Mouse (Mus musculus) spleen, adult 2 months (tissue): ENCODE measurements at regions not wholly inside any gene's neighbourhood (a gene's known extent, or its start where the extent isn't known, plus 50 kb on each side); places are given as distances from the start of the nearest gene placed in this dataset.

Experiments
- DNase-seq, 2 experiments: peaks; one replicate each; pipeline versions ENCODE4 v3.0.0 to v3.0.0-alpha.2; 2012 to 2021; ENCODE audit warnings: low spot score in 2 of 2, low read depth in 1 of 2
- H3K27ac ChIP-seq: fragments of 200-500 bp; 2 replicates; pipeline ENCODE4 v1.5.1; 2012; ENCODE audit warnings: low read length, inconsistent platforms; ENCODE audit not compliant: insufficient read depth
- H3K27me3 ChIP-seq: fragments of 200-500 bp; 2 replicates; pipeline ENCODE4 v1.6.1; 2012; ENCODE audit warnings: mild to moderate bottlenecking, moderate library complexity, low read length, inconsistent platforms; ENCODE audit not compliant: control insufficient read depth, insufficient read depth
- H3K36me3 ChIP-seq: fragments of 200-500 bp; 2 replicates; pipeline ENCODE4 v1.6.1; 2012; ENCODE audit warnings: mild to moderate bottlenecking, low read length, inconsistent platforms; ENCODE audit not compliant: control insufficient read depth, insufficient read depth
- H3K4me1 ChIP-seq: fragments of 200-500 bp; 2 replicates; pipeline ENCODE4 v1.6.1; 2011; ENCODE audit warnings: inconsistent platforms; ENCODE audit not compliant: control insufficient read depth, insufficient read depth, insufficient read length
- H3K4me3 ChIP-seq: fragments of 200-500 bp; 2 replicates; pipeline ENCODE4 v1.5.1; 2011; ENCODE audit warnings: mild to moderate bottlenecking, inconsistent platforms; ENCODE audit not compliant: insufficient read depth, insufficient read length; ENCODE audit errors: extremely low read depth
- CTCF ChIP-seq: fragments of 200-500 bp; IDR thresholded peaks from 2 replicates; pipeline ENCODE4 v1.5.1; 2011; ENCODE audit warnings: mild to moderate bottlenecking, inconsistent platforms; ENCODE audit not compliant: insufficient read depth, insufficient read length, insufficient replicate concordance; ENCODE audit errors: extremely low read depth
- POLR2A ChIP-seq: fragments of 200-500 bp; IDR thresholded peaks from 2 replicates; pipeline ENCODE4 v1.6.1; 2011; ENCODE audit warnings: low read depth, low read length, inconsistent platforms
- WGBS: fragments of 180-500 bp; shearing (Covaris S2); methylation state at CpG from one replicate; pipeline ENCODE4 v1.1.7; 2018; 5-methylcytosine and 5-hydroxymethylcytosine counted together

- no peak for DNase-seq
These were observed 141.0 kb downstream of the Kcna5 start for GRCm38 (mm10) chr6:126394111-126394809.

GRCm38 (mm10) chr6:126384210-126385012, 150.8 kb downstream of the Kcna5 start:
- no peak for TF ChIP-seq CTCF
- TF ChIP-seq POLR2A, result no peak
- WGBS, result 69% methylated on average over 9 of the region's 9 CpGs

More at GRCm38 (mm10) chr6:126394111-126394809, 141.0 kb downstream of the Kcna5 start:
- Histone ChIP-seq H3K27ac (no peak overlapping the region), H3K4me3 (no peak overlapping the region), H3K4me1 (no peaks in the 10 kb centered on the region), H3K36me3 (no peaks in the 10 kb centered on the region), H3K27me3 (no peaks in the 10 kb centered on the region)
- TF ChIP-seq POLR2A (no peak), CTCF (no peak)
- WGBS, result 71% methylated on average over 7 of the region's 7 CpGs

GRCm38 (mm10) chr6:126377216-126377615, 158.0 kb downstream of the Kcna5 start:
- Histone ChIP-seq H3K27ac (no peak overlapping the region), H3K4me3 (no peak overlapping the region), H3K4me1 (no peaks in the 10 kb centered on the region), H3K36me3 (no peaks in the 10 kb centered on the region), H3K27me3 (no peaks in the 10 kb centered on the region)
- 89% methylated on average over 4 of the region's 4 CpGs for WGBS
- TF ChIP-seq CTCF (no peak), POLR2A (no peak)
- no peak for DNase-seq

More at GRCm38 (mm10) chr6:126384210-126385012, 150.8 kb downstream of the Kcna5 start:
- no peaks in the 10 kb centered on the region for H3K36me3 ChIP-seq
- H3K27ac ChIP-seq, result no peak overlapping the region
- DNase-seq, result no peak
- no peaks in the 10 kb centered on the region for H3K4me1 ChIP-seq
- no peak overlapping the region for H3K4me3 ChIP-seq
- H3K27me3 ChIP-seq, result no peaks in the 10 kb centered on the region

- WGBS, result 76% methylated on average over 12 of the region's 12 CpGs
- no peak for DNase-seq
- Histone ChIP-seq H3K27ac (no peak overlapping the region), H3K27me3 (no peaks in the 10 kb centered on the region), H3K36me3 (no peaks in the 10 kb centered on the region), H3K4me3 (no peak overlapping the region), H3K4me1 (no peaks in the 10 kb centered on the region)
- no peak for TF ChIP-seq POLR2A
- no peak for TF ChIP-seq CTCF
These were observed 160.1 kb downstream of the Kcna5 start for GRCm38 (mm10) chr6:126374970-126375620.

GRCm38 (mm10) chr6:126371971-126372370, 163.2 kb downstream of the Kcna5 start:
- 45% methylated on average over 5 of the region's 5 CpGs for WGBS
- DNase-seq, result no peak
- Histone ChIP-seq H3K4me1 (no peaks in the 10 kb centered on the region), H3K27ac (no peak overlapping the region), H3K36me3 (no peaks in the 10 kb centered on the region), H3K27me3 (no peaks in the 10 kb centered on the region), H3K4me3 (no peak overlapping the region)
- TF ChIP-seq CTCF (no peak), POLR2A (no peak)

GRCm38 (mm10) chr6:126371489-126371888, 163.7 kb downstream of the Kcna5 start:
- Histone ChIP-seq H3K27ac (no peak overlapping the region), H3K4me3 (no peak overlapping the region), H3K36me3 (no peaks in the 10 kb centered on the region), H3K4me1 (no peaks in the 10 kb centered on the region), H3K27me3 (no peaks in the 10 kb centered on the region)
- 84% methylated on average over 2 of the region's 2 CpGs for WGBS
- no peak for DNase-seq
- TF ChIP-seq POLR2A (no peak), CTCF (no peak)
